Mouse (Mus musculus): ENCODE data around the gene Haus5. TPM values are rescaled to one million over a fixed set of nuclear protein-coding genes. Genes with fewer than 3 reads are reported as not detected.

Haus5 gene
- polyA plus RNA-seq, 1 experiment from 2014 or later: 68.9 TPM

DNA sequence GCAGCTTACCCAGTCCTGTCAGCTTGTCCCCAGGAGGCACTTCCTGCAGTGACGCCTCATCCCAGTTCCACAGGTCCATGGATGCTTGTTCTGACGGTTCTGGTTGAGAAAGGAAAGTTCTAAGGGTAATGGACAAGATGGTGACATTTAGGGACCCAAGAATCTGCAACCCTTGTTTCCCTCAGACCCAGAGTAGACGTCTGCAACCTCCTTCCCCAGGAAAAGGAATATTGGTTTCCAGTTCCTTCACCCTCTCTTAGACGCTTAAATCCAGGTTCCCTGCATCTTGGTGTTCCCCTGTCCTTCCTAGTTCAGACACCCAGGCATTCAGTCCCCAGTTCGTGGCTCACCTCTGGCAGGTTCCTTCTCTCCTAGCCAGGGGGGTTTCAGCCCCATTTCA is 29.0 kb downstream of the Haus5 start, which contains the start of gene Etv2:
Gene Etv2, minus strand, starts transcription at position 101 of the 400 bp plus-strand sequence.
- Histone ChIP-seq H3K27ac (ENCODE audit: low read depth, low read length) (no peak within 1 kb of the TSS), H3K36me3 (ENCODE audit: control insufficient read depth, insufficient read depth, low read length) (no peaks in the 10 kb centered on the region), H3K4me1 (replicated peaks; ENCODE audit: control insufficient read depth, insufficient read depth, low read length) (peaks cover 7% of the 10 kb centered on the region; the same call in 1 of the 2 replicates), H3K9ac (ENCODE audit: low read length) (no peak within 1 kb of the TSS; the same call in 1 of the 2 replicates), H3K4me2 (ENCODE audit: low read depth, low read length, severe bottlenecking) (0 out of 2 replicates have a peak within 1 kb of the TSS, but pooled peaks have one; percentile 24), H3K9me3 (ENCODE audit: control insufficient read depth, low read length) (no peaks in the 10 kb centered on the region), H3K27me3 (ENCODE audit: control insufficient read depth, insufficient read depth, low read length) (peaks cover 44% of the 10 kb centered on the region), H3K4me3 (ENCODE audit: low read depth, low read length) (peak within 1 kb of the TSS; percentile 12; the same call in 1 of the 2 replicates)
- no peak for DNase-seq (ENCODE audit: low spot score)
- ATAC-seq (replicated peaks; ENCODE audit: low FRiP score): no peak
- WGBS: 6% methylated on average over 5 of the region's 5 CpGs

DNA sequence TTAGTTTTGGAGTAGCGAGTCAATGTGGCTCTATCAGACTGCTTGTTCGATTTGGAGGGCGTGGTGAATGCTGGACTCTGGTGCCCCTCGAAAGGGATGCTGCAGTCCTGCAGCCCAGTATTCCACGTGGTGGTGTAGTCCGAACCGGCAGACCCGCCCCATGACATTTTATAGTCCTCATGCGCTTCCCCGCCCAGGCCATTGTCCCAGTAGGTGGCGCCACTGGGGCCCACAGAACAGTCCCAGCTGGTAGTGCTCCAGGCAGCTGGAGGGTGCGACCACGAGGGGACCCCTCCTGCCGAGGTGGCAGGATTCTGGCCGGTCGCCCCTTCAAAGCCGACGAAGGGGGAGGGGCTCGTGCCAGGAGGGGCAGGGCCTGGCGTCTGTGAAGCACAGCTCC is 30.2 kb downstream of the Haus5 start:
- Histone ChIP-seq H3K36me3 (ENCODE audit: control insufficient read depth, insufficient read depth, low read length) (no peaks in the 10 kb centered on the region), H3K4me3 (ENCODE audit: low read depth, low read length) (peak overlapping the region; percentile 12; the same call in 1 of the 2 replicates), H3K4me1 (replicated peaks; ENCODE audit: control insufficient read depth, insufficient read depth, low read length) (peaks cover 7% of the 10 kb centered on the region; the same call in 1 of the 2 replicates), H3K9me3 (ENCODE audit: control insufficient read depth, low read length) (no peaks in the 10 kb centered on the region), H3K9ac (ENCODE audit: low read length) (no peak overlapping the region; the same call in 1 of the 2 replicates), H3K4me2 (ENCODE audit: low read depth, low read length, severe bottlenecking) (0 out of 2 replicates have a peak overlapping the region, but pooled peaks have one; percentile 24), H3K27ac (ENCODE audit: low read depth, low read length) (no peak overlapping the region), H3K27me3 (ENCODE audit: control insufficient read depth, insufficient read depth, low read length) (peaks cover 44% of the 10 kb centered on the region)
- peak; percentile 64 for ATAC-seq (replicated peaks; ENCODE audit: low FRiP score)
- DNase-seq (ENCODE audit: low spot score): peak; percentile 86
- under 1% methylated on average over 20 of the region's 20 CpGs for WGBS

DNA sequence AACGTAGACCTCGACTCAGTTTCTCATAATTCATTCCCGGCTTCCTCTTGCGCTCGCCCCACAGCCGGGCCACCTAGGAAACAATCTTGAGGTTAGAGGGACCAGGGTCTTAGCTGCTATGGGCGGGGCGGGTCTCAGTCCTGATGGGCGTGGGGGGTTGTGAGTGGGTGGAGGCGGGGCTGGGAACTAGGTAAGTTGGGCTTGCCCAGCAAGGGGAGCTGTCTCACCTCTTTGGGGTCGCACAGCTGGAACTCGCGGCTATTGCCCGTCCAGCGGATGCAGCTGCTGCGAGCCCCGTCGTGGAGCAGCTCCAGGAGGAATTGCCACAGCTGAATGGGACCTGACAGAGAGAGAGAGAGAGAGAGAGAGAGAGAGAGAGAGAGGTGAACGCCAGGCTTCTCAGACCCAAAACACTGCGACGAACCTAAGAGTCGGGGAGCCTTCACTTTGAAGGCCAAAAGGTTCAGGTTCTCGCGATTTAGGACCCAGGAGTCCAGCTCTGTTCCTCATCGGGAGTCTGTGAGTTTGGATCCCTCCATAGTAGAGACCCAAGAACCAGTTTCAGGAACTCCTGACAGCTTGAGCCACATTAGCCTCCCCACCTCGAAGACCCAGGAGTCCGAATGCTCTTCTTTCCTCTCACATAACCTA is 30.9 kb downstream of the Haus5 start:
- DNase-seq (ENCODE audit: low spot score) (no peak), ATAC-seq (replicated peaks; ENCODE audit: low FRiP score) (no peak)
- Histone ChIP-seq H3K4me2 (ENCODE audit: low read depth, low read length, severe bottlenecking) (no peak overlapping the region), H3K36me3 (ENCODE audit: control insufficient read depth, insufficient read depth, low read length) (no peaks in the 10 kb centered on the region), H3K4me1 (replicated peaks; ENCODE audit: control insufficient read depth, insufficient read depth, low read length) (peaks cover 7% of the 10 kb centered on the region; the same call in 1 of the 2 replicates), H3K27me3 (ENCODE audit: control insufficient read depth, insufficient read depth, low read length) (peaks cover 44% of the 10 kb centered on the region), H3K9me3 (ENCODE audit: control insufficient read depth, low read length) (no peaks in the 10 kb centered on the region), H3K9ac (ENCODE audit: low read length) (no peak overlapping the region), H3K4me3 (ENCODE audit: low read depth, low read length) (no peak overlapping the region), H3K27ac (ENCODE audit: low read depth, low read length) (no peak overlapping the region)
- 3% methylated on average over 27 of the region's 27 CpGs for WGBS

DNA sequence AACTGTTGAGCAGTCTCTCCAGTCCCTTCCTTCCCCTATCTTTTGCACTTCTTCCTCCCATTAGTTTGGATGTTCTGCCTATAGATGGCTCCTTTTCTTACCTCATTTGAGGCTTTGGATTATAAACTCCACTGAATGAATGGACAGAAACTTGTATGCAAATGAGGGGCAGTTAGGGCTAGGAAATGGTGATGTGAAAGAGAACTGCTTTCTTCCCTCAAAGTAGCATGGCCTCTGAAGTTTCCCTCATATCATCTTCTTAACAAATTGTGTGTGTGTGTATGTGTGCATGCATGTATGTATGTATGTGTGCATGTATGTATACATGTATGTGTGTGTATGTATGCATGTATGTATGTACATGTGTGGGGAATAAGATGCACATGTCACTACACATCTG is 35.8 kb downstream of the Haus5 start:
- Histone ChIP-seq H3K4me3 (ENCODE audit: low read depth, low read length) (no peak overlapping the region), H3K36me3 (ENCODE audit: control insufficient read depth, insufficient read depth, low read length) (no peaks in the 10 kb centered on the region), H3K9ac (ENCODE audit: low read length) (no peak overlapping the region), H3K9me3 (ENCODE audit: control insufficient read depth, low read length) (no peaks in the 10 kb centered on the region), H3K27me3 (ENCODE audit: control insufficient read depth, insufficient read depth, low read length) (peaks cover 20% of the 10 kb centered on the region), H3K4me2 (ENCODE audit: low read depth, low read length, severe bottlenecking) (no peak overlapping the region), H3K27ac (ENCODE audit: low read depth, low read length) (no peak overlapping the region), H3K4me1 (replicated peaks; ENCODE audit: control insufficient read depth, insufficient read depth, low read length) (peaks cover 6% of the 10 kb centered on the region; the same call in 1 of the 2 replicates)
- no peak for ATAC-seq (replicated peaks; ENCODE audit: low FRiP score)
- DNase-seq (ENCODE audit: low spot score): no peak

DNA sequence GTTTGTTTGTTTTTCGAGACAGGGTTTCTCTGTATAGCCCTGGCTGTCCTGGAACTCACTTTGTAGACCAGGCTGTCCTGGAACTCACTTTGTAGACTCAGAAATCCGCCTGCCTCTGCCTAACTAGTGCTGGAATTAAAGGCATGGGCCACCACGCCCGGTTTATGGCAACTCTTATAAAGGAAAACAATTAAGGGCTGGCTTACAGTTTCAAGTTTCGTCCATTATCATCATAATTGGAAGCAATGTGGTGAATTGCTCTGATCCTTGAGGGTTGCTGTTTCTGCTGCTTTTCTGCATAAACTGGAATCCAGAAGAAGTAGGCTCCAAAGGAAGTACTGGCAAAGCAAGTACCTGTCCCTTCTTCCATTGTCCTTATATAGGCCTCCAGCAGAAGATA is 38.1 kb downstream of the Haus5 start:
- H3K4me3 ChIP-seq (ENCODE audit: low read depth, low read length): no peak overlapping the region
- peaks cover 2% of the 10 kb centered on the region; the same call in 1 of the 2 replicates for H3K27me3 ChIP-seq (ENCODE audit: control insufficient read depth, insufficient read depth, low read length)
- H3K9ac ChIP-seq (ENCODE audit: low read length): no peak overlapping the region
- H3K9me3 ChIP-seq (ENCODE audit: control insufficient read depth, low read length): no peaks in the 10 kb centered on the region
- no peak for ATAC-seq (replicated peaks; ENCODE audit: low FRiP score)
- no peak overlapping the region for H3K27ac ChIP-seq (ENCODE audit: low read depth, low read length)
- H3K36me3 ChIP-seq (ENCODE audit: control insufficient read depth, insufficient read depth, low read length): no peaks in the 10 kb centered on the region
- 89% methylated on average over 5 of the region's 5 CpGs for WGBS
- DNase-seq (ENCODE audit: low spot score): no peak
- H3K4me2 ChIP-seq (ENCODE audit: low read depth, low read length, severe bottlenecking): no peak overlapping the region
- H3K4me1 ChIP-seq (replicated peaks; ENCODE audit: control insufficient read depth, insufficient read depth, low read length): peaks cover 3% of the 10 kb centered on the region; the same call in 1 of the 2 replicates

DNA sequence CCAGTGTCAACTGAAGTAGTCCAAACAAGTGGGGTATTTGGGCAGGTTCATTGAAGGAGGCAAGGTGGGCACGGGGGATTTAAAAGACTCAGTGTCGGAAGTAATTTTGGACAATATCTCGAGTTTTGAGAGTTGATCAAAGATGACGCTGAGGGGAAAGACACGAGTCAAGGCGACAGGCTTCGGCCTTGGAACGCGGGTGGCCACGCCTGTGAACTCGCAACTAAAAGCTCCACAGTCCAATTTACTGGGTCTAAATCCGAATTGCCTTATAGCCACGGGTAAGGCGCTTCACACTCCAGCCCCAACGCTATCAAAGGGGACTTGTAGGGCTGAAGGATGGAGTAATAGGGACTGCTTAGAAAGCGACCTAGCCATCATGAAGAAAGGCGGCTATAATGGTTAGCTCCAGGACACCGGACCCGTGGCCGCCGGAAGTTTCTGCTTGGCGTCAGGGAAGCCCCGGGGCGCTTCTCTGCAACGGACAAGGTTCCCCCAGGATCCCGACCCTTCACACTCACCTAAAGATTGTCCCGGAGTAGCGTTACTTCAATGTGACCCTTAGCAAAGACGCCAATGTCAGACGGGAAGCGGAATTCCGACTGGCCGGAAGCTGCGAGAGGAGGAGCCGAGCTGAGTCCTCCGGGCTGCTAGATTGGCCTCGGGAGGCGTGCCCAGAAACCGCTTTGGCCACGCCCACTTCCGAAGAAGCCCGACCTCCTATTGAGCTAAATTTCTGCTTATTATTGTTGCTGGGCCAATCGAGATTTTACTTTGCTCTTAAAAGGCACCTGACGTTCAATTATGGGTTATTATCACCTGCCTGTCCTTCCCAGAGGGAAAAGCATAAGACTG is 39.0 kb downstream of the Haus5 start, which contains the start of gene Cox6b1:
Gene Cox6b1, minus strand, starts transcription at position 622 of the 855 bp plus-strand sequence.
- ATAC-seq (replicated peaks; ENCODE audit: low FRiP score) (peak; percentile 91), DNase-seq (ENCODE audit: low spot score) (peak; percentile 94)
- H3K36me3 ChIP-seq (ENCODE audit: control insufficient read depth, insufficient read depth, low read length): no peaks in the 10 kb centered on the region
- H3K9ac ChIP-seq (ENCODE audit: low read length): peak within 1 kb of the TSS; percentile 73
- WGBS: 2% methylated on average over 44 of the region's 44 CpGs
- no peak within 1 kb of the TSS for H3K27ac ChIP-seq (ENCODE audit: low read depth, low read length)
- no peaks in the 10 kb centered on the region for H3K27me3 ChIP-seq (ENCODE audit: control insufficient read depth, insufficient read depth, low read length)
- H3K4me1 ChIP-seq (replicated peaks; ENCODE audit: control insufficient read depth, insufficient read depth, low read length): peaks cover 3% of the 10 kb centered on the region; the same call in 1 of the 2 replicates
- peak within 1 kb of the TSS; percentile 88 for H3K4me2 ChIP-seq (ENCODE audit: low read depth, low read length, severe bottlenecking)
- H3K4me3 ChIP-seq (ENCODE audit: low read depth, low read length): peak within 1 kb of the TSS; percentile 80
- no peaks in the 10 kb centered on the region for H3K9me3 ChIP-seq (ENCODE audit: control insufficient read depth, low read length)

DNA sequence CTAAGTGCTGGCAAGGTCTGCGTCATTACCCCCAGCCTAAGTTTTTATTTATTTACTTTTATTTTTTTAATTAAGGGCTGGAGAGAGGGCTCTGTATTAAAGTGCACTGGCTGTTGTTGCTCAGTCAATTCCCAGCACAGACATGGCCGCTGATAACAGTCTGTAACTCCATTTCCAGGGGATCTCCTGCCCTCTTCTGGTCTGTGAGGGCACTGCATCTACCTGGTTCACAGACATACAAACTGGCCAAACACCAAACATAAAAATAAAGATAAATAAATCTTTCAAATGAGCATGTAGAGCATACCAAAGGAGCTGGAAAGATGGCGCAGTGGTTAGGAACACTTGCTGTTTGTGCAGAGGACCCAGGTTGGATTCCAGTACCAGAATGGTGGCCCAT is 45.6 kb downstream of the Haus5 start:
- H3K9ac ChIP-seq (ENCODE audit: low read length): no peak overlapping the region
- no peak overlapping the region for H3K4me2 ChIP-seq (ENCODE audit: low read depth, low read length, severe bottlenecking)
- no peak overlapping the region for H3K27ac ChIP-seq (ENCODE audit: low read depth, low read length)
- peaks cover 3% of the 10 kb centered on the region; the same call in 1 of the 2 replicates for H3K36me3 ChIP-seq (ENCODE audit: control insufficient read depth, insufficient read depth, low read length)
- DNase-seq (ENCODE audit: low spot score): no peak
- no peaks in the 10 kb centered on the region for H3K9me3 ChIP-seq (ENCODE audit: control insufficient read depth, low read length)
- H3K27me3 ChIP-seq (ENCODE audit: control insufficient read depth, insufficient read depth, low read length): no peaks in the 10 kb centered on the region
- WGBS: 92% methylated on average over 3 of the region's 3 CpGs
- H3K4me1 ChIP-seq (replicated peaks; ENCODE audit: control insufficient read depth, insufficient read depth, low read length): no peaks in the 10 kb centered on the region
- no peak overlapping the region for H3K4me3 ChIP-seq (ENCODE audit: low read depth, low read length)
- no peak for ATAC-seq (replicated peaks; ENCODE audit: low FRiP score)

DNA sequence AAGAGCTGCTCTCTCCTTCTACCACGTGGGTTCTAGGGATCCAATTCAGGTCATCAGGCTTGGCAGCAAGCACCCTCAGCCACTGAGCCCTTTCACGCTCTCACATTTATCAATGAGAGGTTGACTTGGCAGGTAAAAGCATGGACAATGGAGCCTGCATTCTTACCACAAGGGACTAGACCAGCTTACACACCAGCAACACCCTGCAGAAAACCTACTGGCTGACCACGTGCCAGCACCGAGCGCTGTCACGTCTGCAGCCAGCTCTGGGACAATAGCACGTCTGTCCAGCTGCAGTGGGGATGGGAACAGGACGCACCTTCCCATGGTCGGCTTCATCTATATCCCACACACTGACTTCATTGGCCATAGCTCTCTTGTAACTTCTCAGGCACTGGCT is 46.1 kb downstream of the Haus5 start:
- H3K4me1 ChIP-seq (replicated peaks; ENCODE audit: control insufficient read depth, insufficient read depth, low read length): no peaks in the 10 kb centered on the region
- no peak overlapping the region for H3K9ac ChIP-seq (ENCODE audit: low read length)
- H3K27ac ChIP-seq (ENCODE audit: low read depth, low read length): no peak overlapping the region
- no peaks in the 10 kb centered on the region for H3K9me3 ChIP-seq (ENCODE audit: control insufficient read depth, low read length)
- H3K27me3 ChIP-seq (ENCODE audit: control insufficient read depth, insufficient read depth, low read length): no peaks in the 10 kb centered on the region
- no peak overlapping the region for H3K4me3 ChIP-seq (ENCODE audit: low read depth, low read length)
- DNase-seq (ENCODE audit: low spot score) (no peak), ATAC-seq (replicated peaks; ENCODE audit: low FRiP score) (no peak)
- 94% methylated on average over 9 of the region's 9 CpGs for WGBS
- H3K36me3 ChIP-seq (ENCODE audit: control insufficient read depth, insufficient read depth, low read length): peaks cover 3% of the 10 kb centered on the region; the same call in 1 of the 2 replicates
- no peak overlapping the region for H3K4me2 ChIP-seq (ENCODE audit: low read depth, low read length, severe bottlenecking)

All from forebrain, embryonic 11.5 days (tissue).